Mouse (Mus musculus) left cerebral cortex, postnatal 4 days (tissue): ENCODE data around the gene Hdac10. TPM values are rescaled to one million over a fixed set of nuclear protein-coding genes. Genes with fewer than 3 reads are reported as not detected.
A peak's percentile ranks its signal among the peaks of the same experiment; 100 is the strongest.

Source experiments
- DNase-seq: peaks from one replicate; pipeline ENCODE4 v3.0.0-alpha.2; 2022
- intact Hi-C: fragments of 180-260 bp; cut with DNase I; formaldehyde crosslinking; loops from one replicate; pipeline ENCODE4 v1.15.1; 2025
- total RNA-seq, 2 experiments: library from RNA; stranded (reverse); gene quantifications; 2 replicates each; pipeline ENCODE4 v1.2.3; 2021

The Hdac10 gene
- total RNA-seq, 2 experiments from 2014 or later, result 40.0 to 42.8 TPM

DNA sequence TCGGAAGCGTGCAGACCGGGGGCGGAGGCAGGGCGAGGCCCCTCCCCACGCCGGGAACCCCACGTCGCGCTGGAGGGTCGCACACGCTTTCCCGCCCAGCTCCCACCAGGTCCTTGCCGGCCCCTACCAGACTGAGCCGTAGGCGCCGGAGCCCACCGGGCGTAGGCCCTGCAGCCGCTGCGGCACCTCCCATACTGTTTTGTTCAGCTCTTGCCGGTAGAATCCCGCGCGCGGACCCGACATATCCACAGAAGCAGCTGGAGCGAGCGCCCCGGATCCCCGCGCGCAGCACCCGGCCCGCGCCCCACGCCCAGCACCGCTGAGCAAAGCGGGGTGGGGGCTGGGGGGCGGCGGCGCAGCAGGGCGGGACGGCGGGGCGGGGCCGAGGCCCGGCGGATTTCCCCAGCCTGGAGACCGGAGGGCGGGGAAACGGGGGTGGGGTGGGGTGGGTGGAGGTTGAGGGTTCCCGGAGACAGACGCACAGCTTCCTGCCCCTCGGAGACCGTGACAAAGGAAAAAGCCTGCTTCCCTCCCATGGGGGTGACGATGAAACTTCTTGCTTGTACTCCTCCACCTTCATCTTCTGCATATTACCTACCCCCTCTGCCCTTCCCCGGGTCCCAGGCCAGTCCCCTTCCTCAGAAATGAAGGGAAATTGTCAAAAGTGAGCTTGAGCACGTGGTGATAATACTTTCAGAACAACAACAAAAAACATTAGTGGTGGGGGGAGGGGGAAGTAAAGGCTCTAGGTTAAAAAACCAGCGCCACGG, 21.0 kb upstream of the Hdac10 start, which contains the start of gene Mapk11:
Gene Mapk11 (minus strand): TSS at position 358 of the 770 bp plus-strand sequence.
- DNase-seq, result peak; percentile 65
- intact Hi-C loops, result no loop called here

DNA sequence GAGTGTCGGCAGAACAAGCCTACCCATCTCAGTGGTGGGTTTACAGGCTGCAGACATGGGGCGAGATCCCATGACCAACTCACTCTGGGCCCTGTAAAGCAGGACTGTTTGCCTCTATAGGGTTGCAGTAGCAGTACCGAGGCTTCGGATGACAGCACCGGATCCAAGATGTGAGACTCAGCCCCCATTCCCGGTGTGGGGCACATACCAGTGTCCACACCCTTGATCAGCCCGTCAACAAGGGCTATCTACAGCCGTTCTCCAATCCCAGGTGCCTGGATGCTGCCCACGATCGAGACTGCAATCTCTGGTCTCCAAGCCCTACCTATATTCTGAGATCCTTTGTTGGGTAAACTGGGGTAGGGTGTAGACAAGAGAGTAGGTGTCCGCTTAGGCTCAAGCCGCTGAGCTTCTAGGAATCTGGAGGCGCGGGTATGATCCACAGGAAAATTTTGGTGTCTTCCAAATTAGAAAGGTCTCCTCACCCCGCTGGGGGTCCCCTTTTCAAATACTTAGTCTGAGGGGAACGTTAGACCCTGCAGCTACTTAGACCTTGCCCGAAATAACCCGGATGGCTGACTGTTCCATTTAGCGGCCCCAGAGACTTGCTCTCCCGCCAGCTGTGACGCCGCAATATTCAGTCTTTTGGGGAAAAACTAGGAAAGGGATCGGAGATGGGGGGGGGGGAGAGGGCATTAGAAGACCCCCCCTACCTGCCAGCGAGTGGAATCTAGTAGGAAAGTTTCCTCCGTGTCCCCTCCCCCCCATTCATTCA, 20.2 kb upstream of the Hdac10 start:
- DNase-seq, result no peak
- intact Hi-C loops, result no loop called here

DNA sequence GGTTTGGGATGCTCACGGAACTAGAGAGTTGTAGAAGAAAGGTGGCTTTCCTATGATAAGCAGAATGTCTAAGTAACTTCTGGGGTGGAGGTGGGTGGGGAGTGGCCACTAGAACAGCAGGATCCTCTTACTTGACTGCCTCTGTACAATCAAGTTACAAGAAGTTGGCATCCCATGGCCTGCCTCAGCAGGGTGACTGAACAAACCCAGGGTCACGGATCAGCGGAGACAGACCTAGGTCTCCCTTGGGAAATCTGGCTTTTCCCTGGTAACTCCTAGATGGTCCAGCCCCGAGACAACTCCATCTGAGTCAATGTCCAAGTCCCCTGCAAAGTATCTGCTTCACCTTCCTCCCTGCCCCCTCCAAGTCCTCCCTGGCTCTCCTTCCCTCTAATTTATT, 19.4 kb upstream of the Hdac10 start:
- DNase-seq, result no peak
- intact Hi-C loops, result no loop called here

DNA sequence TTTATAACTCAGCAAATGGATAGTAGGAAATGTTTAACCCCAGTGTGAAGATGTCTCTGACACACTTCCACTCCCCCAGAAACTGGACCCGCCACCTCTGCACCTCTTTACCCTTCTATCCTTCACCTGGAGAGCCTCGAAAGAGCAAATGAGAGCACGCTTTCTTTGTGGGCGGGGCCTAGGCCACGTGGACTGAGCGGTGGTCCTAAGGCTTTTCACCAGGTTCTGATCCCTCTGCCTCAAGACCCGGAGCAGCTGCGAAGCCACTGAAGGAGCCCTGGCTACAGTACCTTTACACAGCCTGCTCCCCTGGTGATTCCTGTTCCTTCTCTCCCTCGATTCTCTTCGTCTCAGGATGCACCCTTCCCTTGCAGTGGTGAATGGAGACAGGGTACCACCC, 19.0 kb upstream of the Hdac10 start:
- no peak for DNase-seq
- intact Hi-C loops, result no loop called here

DNA sequence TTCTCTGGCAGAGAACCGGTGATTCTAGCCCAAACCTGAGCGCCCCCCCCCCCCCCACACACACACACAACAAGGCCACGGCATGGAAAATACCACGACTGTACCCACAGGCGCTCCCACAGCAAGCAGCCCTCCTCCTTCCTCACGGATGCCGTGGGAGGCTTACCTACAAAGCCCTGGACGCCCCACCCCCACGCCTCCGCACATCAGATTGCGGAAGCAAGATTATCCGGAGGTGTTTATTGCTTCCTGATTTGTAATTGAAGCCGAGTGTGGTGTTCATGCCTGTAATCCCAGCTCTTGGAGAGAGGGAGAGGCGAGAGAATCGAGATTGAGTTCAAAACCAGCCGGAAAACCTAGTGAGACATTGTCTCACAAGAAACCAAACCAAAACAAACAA, 18.5 kb upstream of the Hdac10 start:
- DNase-seq, result no peak
- intact Hi-C loops, result no loop called here

DNA sequence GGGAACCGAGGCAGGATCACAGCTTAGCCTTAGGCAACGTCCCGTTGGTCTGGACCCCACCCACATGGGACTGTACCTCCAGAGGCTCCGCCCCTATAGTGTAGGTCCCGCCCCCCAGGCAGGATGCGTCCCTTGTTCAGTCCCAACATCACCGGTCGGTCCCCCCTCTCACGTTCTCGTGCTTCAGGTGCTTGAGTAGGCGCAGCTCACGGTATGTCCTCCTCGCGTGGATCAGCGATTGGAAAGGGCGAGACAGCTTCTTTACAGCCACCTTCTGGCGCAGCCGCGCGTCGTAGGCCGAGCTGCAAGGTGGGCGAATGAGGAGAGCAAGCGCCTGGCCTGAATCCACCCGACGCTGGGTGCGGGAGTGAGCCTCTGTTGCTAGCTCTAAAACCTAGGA, 18.0 kb upstream of the Hdac10 start:
- intact Hi-C loops, result no loop called here
- DNase-seq, result peak; percentile 49

DNA sequence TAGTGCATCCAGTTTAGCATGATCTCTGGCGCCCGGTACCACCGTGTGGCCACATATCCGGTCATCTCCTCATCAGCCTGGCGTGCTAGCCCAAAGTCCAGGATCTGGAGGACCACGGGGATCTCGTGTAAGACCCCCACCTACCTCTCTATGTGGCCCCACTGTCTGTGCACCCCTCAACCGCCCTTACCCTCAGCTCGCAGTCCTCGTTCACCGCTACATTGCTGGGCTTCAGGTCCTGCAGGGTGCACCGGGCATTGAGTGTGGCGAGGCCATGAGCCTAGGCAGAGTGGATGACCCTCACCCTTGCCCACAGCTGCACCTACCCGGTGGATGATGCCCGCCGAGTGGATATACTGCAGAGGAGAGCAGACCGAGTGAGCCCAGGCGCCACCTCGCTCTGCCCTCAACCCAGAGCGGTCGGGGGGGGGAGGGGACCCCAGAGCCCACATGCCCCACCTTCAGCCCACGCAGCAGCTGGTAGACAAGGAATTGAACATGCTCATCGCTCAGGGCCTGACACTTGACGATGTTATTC, 17.4 kb upstream of the Hdac10 start:
- DNase-seq, result no peak
- intact Hi-C loops, result no loop called here

DNA sequence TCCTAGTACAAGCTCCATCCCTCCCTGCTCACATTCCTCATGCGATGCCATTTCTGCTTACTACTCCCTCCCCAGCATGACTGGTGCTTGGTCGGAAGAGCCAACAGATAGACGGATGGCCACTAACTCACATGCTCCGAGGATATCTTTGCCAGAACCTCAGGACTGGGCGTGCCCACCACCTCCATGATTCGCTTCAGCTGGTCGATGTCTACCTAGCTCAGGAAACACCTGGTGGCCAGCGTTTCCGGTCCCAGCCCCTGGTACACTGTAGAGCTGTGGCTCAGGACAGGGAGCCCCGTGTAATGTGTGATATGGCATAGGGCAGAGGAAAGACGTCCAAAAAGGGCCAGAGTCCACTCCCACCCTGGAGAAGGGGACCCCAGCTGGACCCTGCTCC, 16.5 kb upstream of the Hdac10 start:
- intact Hi-C loops, result no loop called here
- DNase-seq, result no peak

DNA sequence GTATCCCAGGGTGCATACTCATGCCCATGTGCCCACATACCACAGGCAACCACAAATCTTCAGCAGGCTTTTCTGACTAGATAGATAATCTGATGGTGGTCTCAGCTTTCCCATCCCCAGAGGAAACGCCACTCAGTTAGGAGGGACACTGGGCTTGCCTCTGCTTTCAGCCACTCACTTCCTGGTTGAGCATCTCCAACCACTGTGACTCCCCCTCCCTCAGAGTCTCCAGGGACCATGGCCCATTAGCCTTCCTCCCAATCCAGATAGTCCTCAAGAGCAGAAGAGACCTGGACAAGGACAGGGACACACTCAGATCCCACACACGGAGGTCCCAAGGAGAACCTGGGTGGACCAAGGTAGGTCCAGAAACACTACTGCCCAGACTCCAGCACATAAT, 14.6 kb upstream of the Hdac10 start:
- intact Hi-C loops, result no loop called here
- no peak for DNase-seq

DNA sequence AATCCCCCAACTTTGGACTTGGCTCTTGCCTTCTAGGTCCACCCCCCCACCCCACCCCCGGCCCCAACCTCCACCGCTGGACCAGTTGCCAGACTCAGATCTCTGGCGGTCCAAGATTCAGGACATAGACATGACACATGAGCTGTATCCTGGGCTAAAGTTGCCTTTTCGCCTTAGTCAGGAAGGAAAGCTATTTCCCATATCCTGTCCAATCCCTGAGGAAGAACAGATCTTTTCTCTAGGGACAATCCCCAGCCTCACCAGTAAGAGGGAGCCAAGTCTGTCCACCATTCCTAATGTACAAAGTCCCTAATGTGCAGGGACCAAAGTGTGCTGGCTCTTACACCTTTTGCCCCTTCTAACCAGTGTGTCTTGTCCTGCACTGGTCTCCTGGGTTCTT, 13.4 kb upstream of the Hdac10 start:
- DNase-seq, result no peak
- intact Hi-C loops, result no loop called here

DNA sequence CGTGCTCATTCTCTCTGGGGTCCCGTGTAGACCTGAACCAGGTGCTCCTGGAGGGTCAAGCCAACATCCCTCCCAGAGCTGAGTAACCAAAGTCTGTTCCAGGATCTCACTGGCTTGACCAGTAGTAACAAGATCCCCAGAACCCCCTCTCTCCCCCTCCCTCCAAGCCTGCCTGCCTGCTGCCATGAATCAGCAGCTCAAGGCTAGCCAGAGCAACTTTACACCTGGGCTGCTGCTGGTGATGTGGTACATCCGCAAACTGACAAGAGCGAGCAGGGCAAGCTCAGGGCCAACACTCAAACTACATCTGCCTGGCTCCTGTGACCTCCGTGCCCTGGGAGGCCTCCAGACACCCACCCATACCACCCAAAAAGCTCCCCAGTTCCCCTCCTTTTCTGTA, 12.9 kb upstream of the Hdac10 start:
- intact Hi-C loops, result no loop called here
- no peak for DNase-seq

DNA sequence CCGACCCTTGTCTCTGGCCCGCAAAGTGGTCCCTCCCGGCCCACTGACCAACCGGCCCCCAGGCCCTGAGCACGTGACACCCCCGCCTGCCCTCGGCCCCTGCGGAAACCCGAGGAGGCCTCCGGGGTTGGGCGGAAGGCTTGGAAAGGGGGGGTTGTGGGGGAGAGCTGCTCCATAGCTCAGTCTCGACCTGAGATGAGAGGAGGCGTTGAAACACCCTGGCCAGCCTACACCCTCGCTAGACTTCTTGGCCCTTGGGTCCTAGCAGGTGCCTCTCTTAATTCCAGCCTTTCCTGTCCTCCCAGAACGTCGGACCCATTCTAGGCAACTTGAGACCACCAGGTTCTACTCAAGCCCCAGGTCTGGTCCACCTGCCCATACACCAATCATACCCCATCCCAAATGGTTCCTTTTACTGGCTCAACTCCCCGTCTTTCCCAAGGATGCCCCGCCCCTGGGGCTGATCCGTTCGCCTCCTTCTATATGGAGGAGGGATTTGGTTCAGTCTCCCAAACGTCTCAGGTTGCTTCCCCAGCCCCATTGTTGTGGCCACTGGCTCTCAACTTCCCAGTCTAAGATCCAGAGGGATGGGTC, 12.3 kb upstream of the Hdac10 start, which contains the start of gene Mapk12:
Gene Mapk12 (minus strand): TSS at position 45 of the 594 bp plus-strand sequence.
- no peak for DNase-seq
- intact Hi-C loops, result no loop called here

DNA sequence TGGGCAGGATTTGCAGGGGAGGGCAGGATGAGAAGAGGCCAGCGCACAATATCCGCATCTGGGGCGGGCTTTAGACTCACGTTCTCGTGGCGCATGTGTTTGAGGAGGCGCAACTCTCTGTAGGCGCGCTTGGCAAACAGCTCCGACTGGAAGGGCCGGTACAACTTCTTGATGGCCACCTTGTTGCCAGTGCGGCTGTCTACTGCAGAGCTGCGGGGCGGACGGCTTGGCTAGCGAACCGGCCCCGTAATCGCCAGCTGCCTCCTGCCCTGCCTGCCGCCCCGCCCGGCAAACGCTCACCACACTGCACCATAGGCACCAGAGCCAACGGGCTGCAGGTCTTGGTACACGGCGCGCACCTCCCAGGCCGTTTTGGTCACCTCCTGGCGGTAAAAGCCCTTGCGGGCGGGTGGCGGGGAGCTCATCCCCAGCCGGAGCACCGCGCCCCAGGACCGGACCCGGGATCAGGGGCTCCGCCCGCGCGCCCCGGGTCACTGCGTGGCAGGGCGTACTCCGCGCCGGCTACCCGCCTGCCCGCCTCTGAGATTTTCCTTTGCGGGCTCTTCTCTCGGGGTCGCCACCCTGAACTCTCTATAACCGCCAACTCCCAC, 11.7 kb upstream of the Hdac10 start:
- no peak for DNase-seq
- intact Hi-C loops, result no loop called here

DNA sequence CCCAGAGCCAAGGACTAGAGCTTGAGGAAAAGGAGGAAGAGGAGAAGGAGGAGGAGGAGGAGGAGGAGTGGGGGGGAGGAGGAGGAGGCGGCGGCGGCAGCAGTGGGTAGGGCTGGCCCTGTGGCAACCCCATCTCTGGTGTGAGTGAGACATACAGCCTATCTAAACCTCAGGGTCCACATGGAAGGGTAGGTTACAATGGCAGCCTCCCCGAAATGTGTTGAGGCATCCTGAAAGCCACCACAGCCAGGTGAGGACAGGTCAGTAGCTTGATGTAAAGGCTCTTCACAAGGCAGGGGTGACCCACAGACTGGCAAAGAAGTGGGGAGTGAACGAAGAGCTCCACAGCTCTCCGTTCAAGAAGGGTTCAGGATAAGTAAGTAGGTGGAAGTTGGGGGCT, 10.0 kb upstream of the Hdac10 start:
- intact Hi-C loops, result no loop called here
- DNase-seq, result no peak

DNA sequence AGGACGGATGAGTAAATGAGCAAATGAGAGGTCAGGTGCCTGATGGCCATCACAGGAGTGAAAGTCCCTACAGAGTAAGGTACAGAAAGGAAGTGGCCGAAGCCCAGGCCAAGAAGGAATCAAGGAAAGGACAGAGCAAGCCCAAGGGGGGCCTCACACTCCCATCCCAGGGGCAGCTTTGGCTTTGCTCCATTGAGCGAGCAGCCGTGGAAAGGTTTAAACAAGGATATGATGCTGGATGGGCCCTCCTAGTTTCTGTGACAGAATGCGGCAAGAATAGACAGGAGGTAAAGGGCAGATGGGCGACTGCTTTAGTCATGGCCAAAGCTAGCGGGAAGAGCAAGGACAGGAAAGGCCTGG, 9.5 kb upstream of the Hdac10 start:
- intact Hi-C loops, result no loop called here
- DNase-seq, result no peak

DNA sequence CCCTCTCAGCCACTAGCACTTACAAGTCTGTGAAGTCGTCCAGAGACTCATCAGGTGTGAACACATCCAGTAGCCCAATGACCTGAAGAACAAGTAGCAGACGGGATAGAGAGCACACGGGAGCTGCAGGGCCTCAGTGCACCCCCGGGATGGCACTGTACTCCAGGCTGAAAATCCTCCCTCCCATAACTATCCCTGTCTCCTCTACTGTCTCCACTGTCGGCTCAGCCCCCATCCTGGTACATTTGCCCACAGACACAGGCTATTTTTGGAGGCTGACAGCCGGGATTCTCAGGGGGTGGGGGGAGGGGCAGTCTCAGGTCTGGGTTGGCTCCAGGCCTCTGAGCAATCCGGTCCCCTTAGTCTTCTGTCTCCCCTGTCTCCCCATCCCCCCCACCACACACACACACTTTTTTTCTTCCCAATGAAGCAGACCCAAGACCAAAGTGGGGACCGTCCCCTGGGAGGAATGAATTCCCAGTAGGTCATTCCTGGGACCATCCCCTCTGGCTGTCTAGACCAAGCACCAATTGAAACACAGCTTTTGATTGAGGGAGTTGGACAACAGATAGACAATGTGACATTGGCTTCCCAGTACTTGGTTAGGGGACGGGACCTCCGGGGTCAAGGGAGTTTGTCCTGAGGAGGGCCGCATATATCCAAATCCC, 9.0 kb upstream of the Hdac10 start:
- intact Hi-C loops, result no loop called here
- DNase-seq, result no peak

DNA sequence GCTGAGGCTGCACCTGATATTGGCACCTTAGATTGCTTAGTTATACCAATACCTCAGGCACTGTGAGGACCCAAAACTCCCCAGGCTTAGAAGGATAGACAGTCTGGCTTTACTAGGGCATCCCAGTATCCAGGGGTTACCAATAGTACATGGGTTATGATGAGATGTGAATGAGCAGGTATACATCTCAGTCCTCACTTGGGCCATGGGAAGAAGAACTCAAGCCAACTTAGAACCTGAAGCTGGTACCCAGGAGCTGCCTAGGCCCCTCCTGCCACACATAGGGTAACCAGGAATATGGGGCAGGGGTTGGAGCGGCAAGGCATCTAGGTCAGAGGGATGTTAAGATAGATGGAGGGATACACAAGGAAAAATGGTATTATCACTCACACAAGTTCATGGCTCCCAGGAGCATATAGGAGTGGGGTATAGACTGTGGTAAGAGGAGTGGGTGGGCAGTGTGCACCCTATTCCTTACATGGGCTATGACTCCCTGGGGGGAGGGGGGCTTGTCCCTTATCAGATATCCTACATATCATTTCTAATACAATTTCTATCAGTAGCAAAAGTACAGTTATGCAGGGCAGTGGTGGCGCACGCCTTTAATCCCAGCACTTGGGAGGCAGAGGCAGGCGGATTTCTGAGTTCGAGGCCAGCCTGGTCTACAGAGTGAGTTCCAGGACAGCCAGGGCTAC, 8.1 kb upstream of the Hdac10 start:
- DNase-seq, result no peak
- intact Hi-C loops, result no loop called here

DNA sequence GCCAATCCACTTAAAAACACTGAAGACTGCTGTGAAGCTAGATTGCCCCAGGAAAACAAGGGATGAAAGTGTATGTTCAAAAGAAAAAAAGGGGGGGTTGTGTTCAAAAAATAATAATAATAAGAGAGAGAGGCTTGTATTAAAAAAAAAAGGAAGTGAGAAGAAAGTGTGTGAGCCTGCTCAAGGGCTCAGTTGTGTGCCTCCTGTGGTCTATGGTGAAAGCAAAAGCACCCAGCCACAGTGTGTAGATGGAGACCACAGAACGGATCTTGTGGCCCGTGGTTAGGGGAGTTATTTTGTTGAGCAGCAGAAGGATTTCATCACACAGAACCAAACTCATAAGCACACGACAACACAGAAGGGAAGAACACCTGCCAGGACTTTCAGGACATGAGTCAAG, 2.8 kb upstream of the Hdac10 start:
- no peak for DNase-seq
- intact Hi-C loops, result no loop called here

DNA sequence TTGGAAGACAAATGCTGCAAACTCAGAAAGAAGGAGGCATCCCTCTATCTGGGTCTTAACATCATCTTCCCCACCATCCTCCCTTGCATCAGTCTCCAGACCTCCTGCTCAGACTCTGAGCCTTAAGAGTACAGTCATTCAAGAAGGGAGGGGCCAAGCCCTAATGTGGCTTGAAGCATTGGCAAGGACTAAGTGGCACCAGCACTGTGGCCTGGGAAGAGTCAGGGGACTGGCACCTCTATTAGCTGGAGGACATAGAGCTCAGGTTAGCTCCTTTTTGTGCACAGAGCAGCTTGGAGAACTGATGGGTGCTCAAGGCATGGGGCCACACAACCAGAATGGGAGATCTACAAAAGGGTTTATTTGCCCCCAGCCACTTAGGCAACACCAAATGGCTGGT, 1.7 kb upstream of the Hdac10 start:
- no peak for DNase-seq
- intact Hi-C loops, result no loop called here

DNA sequence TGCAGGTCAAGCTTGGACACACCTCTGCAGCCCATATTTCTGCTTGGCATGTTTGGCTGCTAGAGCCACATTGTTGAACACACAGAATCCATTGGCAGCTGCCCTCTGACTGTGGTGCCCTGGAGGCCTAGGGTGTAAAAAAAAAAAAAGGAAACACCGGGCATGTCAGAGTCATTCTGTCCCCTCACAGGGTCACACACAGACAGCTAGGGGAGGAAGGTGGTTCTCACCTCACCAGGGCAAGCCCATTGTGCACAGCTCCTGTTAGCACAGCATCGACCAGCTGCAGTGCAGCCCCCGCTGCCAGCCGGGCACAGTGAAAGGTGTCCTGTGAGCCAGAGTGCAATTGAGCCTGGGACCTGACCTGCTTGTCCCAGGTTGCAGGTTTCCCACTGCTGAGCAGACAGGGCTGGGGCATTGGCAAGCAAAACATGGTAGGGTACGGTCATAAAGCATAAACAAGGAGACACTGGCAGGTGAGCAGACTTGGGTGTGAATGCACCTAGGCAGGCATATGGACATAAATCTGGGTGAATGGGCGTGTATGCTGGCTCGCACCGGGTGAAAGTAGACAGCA, 1.0 kb downstream of the Hdac10 start:
- DNase-seq, result no peak
- intact Hi-C loops, result loop anchor here (10.0 kb wide), 1 partner anchor 77 kb away; no protein-coding TSS in a partner anchor
